Mouse (Mus musculus): Measurements from ENCODE around the gene Apbb2.

- TF ChIP-seq CTCF (IDR thresholded peaks at IDR 0.05; ENCODE audit: borderline replicate concordance, insufficient read depth, low read depth, low read length): no peak
- no peak for TF ChIP-seq POLR2A (IDR thresholded peaks at IDR 0.05; ENCODE audit: borderline replicate concordance, insufficient read depth, low read length)
Measured at GRCm38 (mm10) chr5:66642156-66642555, 23.6 kb upstream of the Apbb2 start.
